Mouse (Mus musculus): ENCODE results near the gene Tnfrsf8. TPM values are rescaled to one million over a fixed set of nuclear protein-coding genes. Genes with fewer than 3 reads are reported as not detected.

Gene Tnfrsf8
- total RNA-seq (2023): 1 to 10 TPM in 1 of 2 experiments, under 1 TPM in 1; 0.90 to 1.0 TPM

GRCm38 (mm10) chr4:145314836-145315467 is at the start of gene Tnfrsf8:
Tnfrsf8 (minus strand) TSS chr4:145315164.

GRCm38 (mm10) chr4:145246173-145247011 is 68.6 kb downstream of the Tnfrsf8 start, which contains the start of gene Tnfrsf1b:
Tnfrsf1b (minus strand) TSS chr4:145246870.

Other genes starting within 250 kb of the Tnfrsf8 start
- 10 to 100 TPM; 41.4 to 48.6 TPM for gene Vps13d, start 120.2 kb downstream of the Tnfrsf8 start, total RNA-seq (2023)
- gene Tnfrsf1b, start 68.3 kb downstream of the Tnfrsf8 start, total RNA-seq (2023): 100 to 1,000 TPM in 1 of 2 experiments, 10 to 100 TPM in 1; 93.8 to 110 TPM
- under 1 TPM; 0.18 to 0.50 TPM for gene Zfp990, start 195.6 kb upstream of the Tnfrsf8 start, total RNA-seq (2023)